Mouse (Mus musculus) intestine, embryonic 16.5 days (tissue): ENCODE measurements around the gene Atp10a. TPM values are rescaled to one million over a fixed set of nuclear protein-coding genes. Genes with fewer than 3 reads are reported as not detected.

Experiments
- ATAC-seq: fragments of 200-750 bp; cut with Nextera tagmentation; 2 replicates; pipeline ENCODE4 v1.8.0; 2017; ENCODE audit warnings: moderate TSS enrichment, moderate library complexity
- H3K27ac ChIP-seq: fragments of 300-500 bp; sonication (generic); 2 replicates; pipeline ENCODE4 v1.5.1; 2014; ENCODE audit warnings: mild to moderate bottlenecking, low read length
- H3K27me3 ChIP-seq: fragments of 300-500 bp; sonication (generic); replicated peaks from 2 replicates; pipeline ENCODE4 v1.6.1; 2014; ENCODE audit warnings: low read length, control low read depth, mixed read lengths; ENCODE audit not compliant: control insufficient read depth, insufficient read depth
- H3K36me3 ChIP-seq: fragments of 300-500 bp; sonication (generic); 2 replicates; pipeline ENCODE4 v1.6.1; 2014; ENCODE audit warnings: low read length, control low read depth; ENCODE audit not compliant: control insufficient read depth, insufficient read depth
- H3K4me1 ChIP-seq: fragments of 300-500 bp; sonication (generic); 2 replicates; pipeline ENCODE4 v1.6.1; 2014; ENCODE audit warnings: low read length, control low read depth, mixed read lengths; ENCODE audit not compliant: control insufficient read depth, insufficient read depth
- H3K4me2 ChIP-seq: fragments of 300-500 bp; sonication (generic); 2 replicates; pipeline ENCODE4 v1.6.1; 2014; ENCODE audit warnings: low read depth, low read length, control low read depth
- H3K4me3 ChIP-seq: fragments of 300-500 bp; sonication (generic); 2 replicates; pipeline ENCODE4 v1.5.1; 2014; ENCODE audit warnings: mild to moderate bottlenecking, low read length
- H3K9ac ChIP-seq: fragments of 300-500 bp; sonication (generic); 2 replicates; pipeline ENCODE4 v1.6.1; 2014; ENCODE audit warnings: low read depth, low read length
- H3K9me3 ChIP-seq: fragments of 300-500 bp; sonication (generic); 2 replicates; pipeline ENCODE4 v1.6.1; 2016; ENCODE audit warnings: low read length, control low read depth; ENCODE audit not compliant: control insufficient read depth
- WGBS: fragments of 180-500 bp; shearing (Covaris S2); extraction: QIAGEN DNeasy Blood & Tissue Kit; methylation state at CpG from one replicate; pipeline ENCODE4 v1.1.7; 2014; 5-methylcytosine and 5-hydroxymethylcytosine counted together
- polyA plus RNA-seq: library from polyadenylated mRNA; unstranded; fragments of >200 nt; fragmentation: Nextera tagmentation; extraction: Ambion mirVana; gene quantifications from 2 replicates; pipeline ENCODE4 v1.2.1, GENCODE M21; 2015

Atp10a gene
- polyA plus RNA-seq, 1 experiment from 2014 or later = 1.8 TPM

DNA sequence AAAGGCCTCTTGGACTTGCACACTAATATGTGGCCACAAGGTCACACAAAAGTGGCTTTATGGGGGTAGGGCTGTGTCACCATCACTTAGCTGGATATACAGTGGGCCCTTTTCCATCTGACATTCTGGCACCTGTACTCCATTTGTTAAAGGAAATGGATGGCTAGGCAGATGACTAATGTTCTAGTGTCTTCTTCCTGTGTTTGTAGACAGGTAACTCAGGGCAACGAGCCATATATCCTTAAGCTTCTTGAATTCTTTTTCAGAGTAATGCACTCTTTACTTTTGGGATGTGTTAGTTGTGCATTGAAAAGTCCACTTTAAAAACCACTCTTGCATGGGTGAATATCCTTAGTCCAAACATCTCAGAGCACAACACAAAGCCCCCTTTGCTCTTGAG is 30.0 kb downstream of the Atp10a start:
- H3K4me2 ChIP-seq = no peak overlapping the region
- H3K9me3 ChIP-seq = no peaks in the 10 kb centered on the region
- no peak for ATAC-seq
- no peaks in the 10 kb centered on the region for H3K27me3 ChIP-seq
- no peaks in the 10 kb centered on the region for H3K4me1 ChIP-seq
- 57% methylated on average over 1 of the region's 1 CpGs for WGBS
- no peak overlapping the region for H3K9ac ChIP-seq
- H3K27ac ChIP-seq = no peak overlapping the region
- H3K36me3 ChIP-seq = no peaks in the 10 kb centered on the region
- H3K4me3 ChIP-seq = no peak overlapping the region

DNA sequence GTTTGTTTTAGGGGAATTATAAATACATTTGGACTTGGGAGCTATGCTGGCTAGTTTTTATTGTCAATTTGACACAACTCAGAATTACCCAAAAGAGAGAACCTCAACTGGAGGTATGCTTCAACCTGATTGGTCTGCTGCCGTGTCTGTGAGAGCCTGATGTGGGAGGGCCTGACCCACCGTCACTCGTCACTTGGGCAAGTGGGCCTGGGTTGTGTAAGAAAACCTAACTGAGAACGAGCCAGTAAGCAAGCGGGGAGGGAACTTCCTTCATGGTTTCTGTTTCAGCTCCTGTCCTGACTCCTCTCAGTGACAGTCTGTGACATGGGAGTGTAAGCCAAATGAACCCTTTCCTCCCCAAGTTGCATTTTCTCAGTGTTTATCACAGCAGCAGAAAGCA is 30.6 kb downstream of the Atp10a start:
- Histone ChIP-seq H3K36me3 (no peaks in the 10 kb centered on the region), H3K4me1 (no peaks in the 10 kb centered on the region), H3K27me3 (no peaks in the 10 kb centered on the region), H3K9ac (no peak overlapping the region), H3K27ac (no peak overlapping the region), H3K9me3 (no peaks in the 10 kb centered on the region), H3K4me3 (no peak overlapping the region), H3K4me2 (no peak overlapping the region)
- ATAC-seq = no peak
- 63% methylated on average over 5 of the region's 5 CpGs for WGBS

DNA sequence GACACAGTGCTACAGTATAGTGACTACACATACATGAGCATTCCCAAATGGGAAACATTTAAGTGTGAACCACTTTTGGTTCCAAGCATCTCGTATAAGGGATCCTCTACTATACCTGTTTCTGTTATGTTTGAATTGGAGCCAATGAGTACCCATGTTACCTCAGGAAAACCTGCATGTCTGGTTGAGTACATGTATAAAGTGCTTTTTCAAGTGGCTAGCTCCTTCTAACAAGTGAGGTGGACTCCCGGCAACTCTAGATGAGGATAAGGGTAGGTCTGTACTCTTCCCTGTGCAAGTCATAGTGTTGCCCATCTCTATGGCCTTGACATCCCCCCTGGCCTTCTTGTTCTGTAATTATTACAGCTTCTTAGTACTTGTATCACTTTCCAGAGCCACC is 31.0 kb downstream of the Atp10a start:
- WGBS = 94% methylated on average over 2 of the region's 2 CpGs
- ATAC-seq = no peak
- Histone ChIP-seq H3K4me3 (no peak overlapping the region), H3K27me3 (no peaks in the 10 kb centered on the region), H3K36me3 (no peaks in the 10 kb centered on the region), H3K9me3 (no peaks in the 10 kb centered on the region), H3K4me1 (no peaks in the 10 kb centered on the region), H3K4me2 (no peak overlapping the region), H3K27ac (no peak overlapping the region), H3K9ac (no peak overlapping the region)

DNA sequence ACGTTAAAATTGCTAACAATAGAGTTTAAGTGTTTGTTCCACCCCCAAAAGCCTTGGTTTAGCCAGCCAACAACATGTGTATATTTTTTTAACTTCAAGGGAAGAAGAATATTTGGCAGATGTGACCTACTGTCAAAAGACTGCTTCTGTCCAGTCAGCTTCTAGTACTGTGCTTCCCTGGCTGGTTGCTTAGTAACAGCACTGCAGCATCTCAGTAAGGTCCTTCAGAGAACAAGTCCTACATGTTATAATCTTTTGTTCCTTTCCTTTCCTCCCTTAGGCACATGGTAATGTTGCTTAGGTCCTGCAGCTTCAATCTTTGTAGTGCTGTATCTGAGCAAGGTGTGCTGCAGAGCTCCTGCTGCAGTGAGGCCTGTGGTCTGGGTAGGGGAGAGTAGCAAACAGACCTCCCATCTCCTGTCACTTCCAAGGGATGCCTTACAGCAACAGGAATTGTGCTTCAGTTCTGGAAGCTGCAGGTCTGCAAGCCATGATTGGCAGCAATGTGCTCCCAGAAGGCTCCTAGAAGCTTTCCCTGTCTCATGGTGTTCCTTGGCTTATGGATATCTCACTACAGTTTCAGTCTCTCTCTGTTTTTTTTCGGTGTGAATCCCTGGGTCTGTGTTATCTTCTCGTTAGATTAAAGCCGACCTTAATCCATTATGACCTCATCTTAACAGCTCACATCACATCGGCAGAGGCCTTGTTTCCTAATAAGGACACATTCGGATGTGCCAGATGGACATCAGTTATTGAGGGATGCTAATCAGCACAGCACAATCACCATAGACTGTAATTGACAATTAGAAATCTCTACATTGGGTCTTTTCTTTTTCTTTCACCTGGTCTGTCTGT is 34.3 kb downstream of the Atp10a start:
- no peaks in the 10 kb centered on the region for H3K27me3 ChIP-seq
- H3K4me1 ChIP-seq = 0 out of 2 replicates have a peak, but pooled peaks cover 4% of the 10 kb centered on the region
- no peak overlapping the region for H3K27ac ChIP-seq
- H3K36me3 ChIP-seq = no peaks in the 10 kb centered on the region
- no peaks in the 10 kb centered on the region for H3K9me3 ChIP-seq
- no peak for ATAC-seq
- WGBS = 61% methylated on average over 6 of the region's 6 CpGs
- H3K4me2 ChIP-seq = no peak overlapping the region
- H3K4me3 ChIP-seq = no peak overlapping the region
- H3K9ac ChIP-seq = no peak overlapping the region

DNA sequence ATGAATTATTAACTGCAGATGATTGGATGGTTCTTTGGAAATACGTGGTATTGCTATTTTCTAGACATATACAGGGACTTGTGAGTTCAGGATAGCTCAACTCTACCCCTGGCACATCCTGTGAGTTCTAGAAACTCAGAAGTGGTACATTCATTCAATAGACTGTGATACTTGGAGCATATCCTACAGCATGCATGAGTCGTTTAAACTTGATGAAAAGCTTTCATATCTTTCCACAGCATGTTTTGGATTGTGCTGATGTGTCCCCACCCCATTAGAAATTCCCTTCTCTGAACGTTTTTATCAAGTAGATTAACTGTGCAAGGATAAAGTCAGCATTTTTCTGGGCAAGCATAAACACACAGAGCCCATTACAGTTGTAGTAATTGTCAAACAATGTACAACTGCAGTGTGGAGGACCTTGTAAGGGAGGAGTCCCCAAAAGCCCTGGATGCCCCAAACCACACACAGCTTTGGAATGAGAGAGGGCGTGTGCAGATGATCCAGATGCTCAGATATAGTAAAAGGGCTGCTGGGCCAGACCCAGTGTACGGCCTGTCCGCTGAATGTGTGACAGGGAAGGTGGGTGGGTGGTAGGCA is 35.1 kb downstream of the Atp10a start:
- Histone ChIP-seq H3K27ac (no peak overlapping the region), H3K9ac (no peak overlapping the region), H3K9me3 (no peaks in the 10 kb centered on the region), H3K4me2 (no peak overlapping the region), H3K36me3 (no peaks in the 10 kb centered on the region), H3K4me1 (0 out of 2 replicates have a peak, but pooled peaks cover 4% of the 10 kb centered on the region), H3K27me3 (no peaks in the 10 kb centered on the region), H3K4me3 (no peak overlapping the region)
- WGBS = 63% methylated on average over 6 of the region's 6 CpGs
- ATAC-seq = no peak

DNA sequence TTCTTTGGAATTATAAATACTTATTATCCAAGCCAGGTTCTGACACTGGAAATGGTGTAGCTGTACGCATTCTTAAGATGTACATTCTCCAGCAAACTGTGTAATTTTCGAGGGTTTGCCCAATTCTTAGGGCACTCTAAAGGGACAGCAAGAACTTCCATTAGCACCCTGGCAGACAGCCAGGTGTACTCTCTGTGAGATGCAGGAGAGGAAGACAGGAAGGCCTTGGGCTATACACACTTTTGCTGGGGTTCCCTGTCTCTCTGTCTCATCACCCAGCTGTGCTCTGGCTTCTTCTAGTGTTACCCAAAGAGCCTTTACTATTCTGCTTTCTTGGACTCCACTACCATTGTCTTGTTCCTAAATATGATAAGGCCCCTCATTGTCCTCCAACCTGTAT is 36.7 kb downstream of the Atp10a start:
- no peak overlapping the region for H3K4me3 ChIP-seq
- peak overlapping the region; percentile 64 for H3K27ac ChIP-seq
- no peaks in the 10 kb centered on the region for H3K9me3 ChIP-seq
- 64% methylated on average over 2 of the region's 2 CpGs for WGBS
- H3K9ac ChIP-seq = no peak overlapping the region
- no peaks in the 10 kb centered on the region for H3K27me3 ChIP-seq
- H3K4me2 ChIP-seq = no peak overlapping the region
- H3K36me3 ChIP-seq = no peaks in the 10 kb centered on the region
- H3K4me1 ChIP-seq = 0 out of 2 replicates have a peak, but pooled peaks cover 4% of the 10 kb centered on the region
- no peak for ATAC-seq

DNA sequence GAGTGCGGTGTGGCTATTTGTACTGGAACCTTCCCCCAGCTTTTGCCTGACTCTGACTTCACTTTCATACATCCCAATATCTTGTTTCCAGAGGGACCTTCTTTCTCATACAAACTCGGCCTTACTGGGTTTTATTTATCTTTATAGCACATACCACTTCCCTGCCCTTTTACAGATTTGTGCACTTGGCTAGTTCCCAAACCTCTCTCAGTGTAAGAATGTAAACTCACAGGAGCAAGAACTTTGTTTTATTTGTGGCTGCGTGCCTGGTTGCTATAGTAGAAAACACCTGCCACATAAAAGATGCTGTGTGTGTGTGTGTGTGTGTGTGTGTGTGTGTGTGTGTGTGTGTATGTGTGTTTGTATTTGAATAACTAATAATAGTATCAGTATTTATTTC is 37.4 kb downstream of the Atp10a start:
- Histone ChIP-seq H3K27me3 (no peaks in the 10 kb centered on the region), H3K9ac (no peak overlapping the region), H3K36me3 (no peaks in the 10 kb centered on the region), H3K4me3 (no peak overlapping the region), H3K9me3 (no peaks in the 10 kb centered on the region), H3K4me2 (no peak overlapping the region), H3K4me1 (0 out of 2 replicates have a peak, but pooled peaks cover 4% of the 10 kb centered on the region), H3K27ac (peak overlapping the region; percentile 64)
- ATAC-seq = no peak
- 46% methylated on average over 3 of the region's 3 CpGs for WGBS

DNA sequence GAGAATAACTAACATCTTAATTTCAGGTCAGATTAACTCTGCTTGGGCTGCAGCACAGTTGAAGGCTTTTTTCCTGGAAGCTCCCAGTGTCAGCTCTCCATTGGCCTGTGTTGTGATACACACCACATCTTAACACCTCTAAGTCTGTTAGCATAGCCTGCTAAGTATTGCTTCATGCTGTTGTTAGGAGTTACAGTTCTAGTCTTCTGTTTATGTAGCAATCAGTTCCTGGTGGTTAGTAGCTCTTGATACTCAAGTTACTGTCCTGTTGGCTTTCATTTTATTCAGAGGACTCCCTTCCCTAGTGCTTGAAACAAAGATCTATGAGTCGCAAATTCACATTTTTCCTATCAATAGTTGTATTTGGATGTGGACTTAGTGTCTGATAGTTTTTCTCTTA is 39.7 kb downstream of the Atp10a start:
- no peaks in the 10 kb centered on the region for H3K36me3 ChIP-seq
- 78% methylated on average over 1 of the region's 1 CpGs for WGBS
- H3K27ac ChIP-seq = no peak overlapping the region
- no peaks in the 10 kb centered on the region for H3K27me3 ChIP-seq
- H3K4me1 ChIP-seq = 0 out of 2 replicates have a peak, but pooled peaks cover 4% of the 10 kb centered on the region
- H3K4me2 ChIP-seq = no peak overlapping the region
- no peak for ATAC-seq
- H3K4me3 ChIP-seq = no peak overlapping the region
- no peaks in the 10 kb centered on the region for H3K9me3 ChIP-seq
- no peak overlapping the region for H3K9ac ChIP-seq

DNA sequence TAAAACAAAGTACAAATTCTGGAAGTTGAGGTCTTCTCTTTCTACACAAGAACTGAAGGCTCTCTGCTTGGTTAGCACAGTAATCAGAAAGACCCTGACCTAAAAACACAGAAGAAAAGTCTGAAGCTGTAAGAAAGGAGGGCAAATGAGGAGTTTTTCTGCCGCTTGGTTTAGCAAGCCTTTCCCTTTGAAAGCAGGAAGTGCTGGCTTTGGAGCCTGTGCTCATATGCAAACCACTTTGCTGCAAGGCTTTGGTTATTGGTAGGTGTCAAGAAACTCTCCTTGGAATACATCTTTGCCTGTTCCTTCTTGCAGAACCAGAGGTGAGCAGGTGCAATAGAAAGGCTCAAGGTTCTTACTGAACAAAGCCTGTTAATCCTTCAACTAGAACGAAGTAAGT is 41.1 kb downstream of the Atp10a start:
- no peak overlapping the region for H3K4me3 ChIP-seq
- H3K36me3 ChIP-seq = no peaks in the 10 kb centered on the region
- H3K27ac ChIP-seq = no peak overlapping the region
- H3K4me2 ChIP-seq = no peak overlapping the region
- ATAC-seq = no peak
- H3K4me1 ChIP-seq = 0 out of 2 replicates have a peak, but pooled peaks cover 4% of the 10 kb centered on the region
- H3K9me3 ChIP-seq = no peaks in the 10 kb centered on the region
- 59% methylated on average over 2 of the region's 2 CpGs for WGBS
- H3K9ac ChIP-seq = no peak overlapping the region
- no peaks in the 10 kb centered on the region for H3K27me3 ChIP-seq
